Mouse (Mus musculus): Measurements from ENCODE around the gene Hs1bp3.

GRCm38 (mm10) chr12:8358344-8358966 is 45.2 kb downstream of the Hs1bp3 start:
- TF ChIP-seq CTCF (conservative IDR thresholded peaks at IDR 0.05; ENCODE audit: low read length) (no peak), NANOG (IDR thresholded peaks at IDR 0.05; ENCODE audit: borderline replicate concordance, low read length) (no peak)
